Mouse (Mus musculus) left cerebral cortex, adult 9 months (tissue): Measurements from ENCODE around the gene Siglecf.
A peak's percentile ranks its signal among the peaks of the same experiment; 100 is the strongest.
"Not testable (repeated sequence)": the region's sequence is repeated elsewhere in the genome, so short reads cannot be mapped to it uniquely, and the experiment has no call there.

Experiments
- DNase-seq, 2 experiments: peaks; one replicate each; pipeline ENCODE4 v3.0.0; 2022; ENCODE audit warnings: low spot score in 2 of 2

Gene Siglecf

GRCm38 (mm10) chr7:43351154-43351553 lies at the start of gene Siglecf:
TSS of gene Siglecf (plus strand) at chr7:43351341.
- DNase-seq: no peak

- DNase-seq: no peak
Measured at GRCm38 (mm10) chr7:43305235-43305634, 45.9 kb upstream of the Siglecf start.

- DNase-seq: no peak
Measured at GRCm38 (mm10) chr7:43309069-43309468, 42.1 kb upstream of the Siglecf start.

DNA sequence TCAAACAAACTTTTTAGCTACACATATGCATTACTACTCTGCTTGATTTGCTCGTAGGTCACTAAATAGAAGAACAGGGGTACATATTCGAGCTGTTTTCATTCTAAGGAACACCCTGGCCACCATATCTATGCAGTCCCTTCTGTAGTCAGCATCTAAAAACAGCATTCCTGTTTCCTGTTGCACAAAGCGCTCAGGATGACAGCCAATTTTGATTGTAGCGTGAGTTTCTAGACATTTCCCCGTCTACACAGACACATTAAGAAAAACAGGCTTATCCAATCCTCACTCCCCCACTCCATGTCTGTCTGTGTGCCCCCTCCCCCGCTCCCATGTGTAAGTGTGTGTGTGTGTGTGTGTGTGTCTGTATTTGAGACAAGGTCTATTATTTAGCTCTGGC lies 39.5 kb upstream of the Siglecf start:
- peak in 1 of 2 experiments; percentile 7 for DNase-seq

DNA sequence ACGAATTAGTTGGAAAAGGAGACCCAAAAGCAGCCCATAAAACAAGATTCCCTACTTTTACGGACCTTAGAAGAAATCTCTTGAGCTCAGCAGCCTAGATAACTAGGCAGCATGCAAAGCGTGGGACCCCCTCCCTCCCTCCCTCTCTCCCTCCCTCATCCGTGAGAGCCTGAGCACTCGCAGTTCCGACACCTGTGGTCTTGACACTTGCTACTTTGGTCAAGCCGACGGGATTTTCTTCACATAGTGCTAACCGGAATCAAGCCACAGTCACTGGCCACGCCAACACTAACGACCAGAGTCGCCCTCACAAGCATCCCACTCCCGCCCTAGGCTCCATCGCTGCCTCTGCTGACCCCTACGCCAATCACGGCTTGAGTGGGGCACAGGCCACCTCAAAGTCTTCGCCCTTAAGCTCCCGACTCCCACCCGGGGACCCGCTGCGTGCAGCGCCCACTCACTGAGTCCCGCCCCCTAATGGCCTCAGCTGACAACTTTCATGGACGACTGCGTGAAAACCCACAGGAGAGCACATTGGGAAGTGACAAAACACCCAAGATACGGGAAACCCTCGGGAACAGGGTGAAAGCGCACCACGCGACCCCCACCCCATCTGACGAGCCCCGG lies 38.6 kb upstream of the Siglecf start:
- no peak for DNase-seq

GRCm38 (mm10) chr7:43313013-43313428 lies 38.1 kb upstream of the Siglecf start, which contains the start of gene Zfp715:
TSS of gene Zfp715 (minus strand) at chr7:43313294.
- DNase-seq: peak; percentile 94 to 96

GRCm38 (mm10) chr7:43326223-43326780 lies 24.8 kb upstream of the Siglecf start:
- no peak for DNase-seq

GRCm38 (mm10) chr7:43328101-43328500 lies 23.0 kb upstream of the Siglecf start:
- DNase-seq: no peak

DNA sequence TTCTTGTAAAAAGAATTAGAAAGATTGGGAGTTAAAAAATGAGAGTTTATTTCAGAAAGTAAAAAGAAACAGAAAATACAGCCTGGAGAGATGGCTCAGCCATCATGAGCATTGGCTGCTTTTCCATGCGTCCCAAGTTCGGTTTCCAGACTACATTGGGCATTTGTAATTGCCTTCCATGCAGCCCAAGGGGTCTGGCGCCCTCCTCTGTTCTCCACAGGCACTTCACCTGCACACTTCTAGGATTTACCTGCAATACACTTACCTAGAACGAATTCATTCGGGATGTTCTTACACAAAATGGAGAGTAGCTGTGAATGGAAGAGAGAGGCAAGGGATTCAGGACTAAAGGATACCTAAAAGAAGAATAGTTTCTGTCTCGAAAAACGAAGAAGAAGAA lies 17.9 kb upstream of the Siglecf start:
- peak in 1 of 2 experiments; percentile 23 for DNase-seq

DNA sequence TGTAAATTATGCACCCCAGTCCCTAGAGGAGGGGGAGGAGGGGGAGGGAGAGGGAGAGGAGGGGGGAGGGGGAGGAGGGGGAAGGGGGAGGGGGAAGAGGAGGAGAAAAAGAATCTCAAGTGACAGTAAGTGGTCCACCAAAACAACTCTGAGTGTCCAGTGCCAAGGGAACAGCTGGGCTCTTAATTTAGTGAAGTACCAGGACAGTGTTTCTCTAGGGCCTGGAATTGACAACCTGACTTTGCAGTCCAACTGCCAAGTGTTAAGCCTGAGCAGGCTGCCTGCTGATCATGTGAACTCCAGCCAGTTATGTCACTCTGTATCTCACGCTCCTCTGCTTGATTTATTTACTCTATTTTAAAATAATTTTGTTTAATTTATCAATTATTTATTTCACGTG lies 17.2 kb upstream of the Siglecf start:
- DNase-seq: no peak

DNA sequence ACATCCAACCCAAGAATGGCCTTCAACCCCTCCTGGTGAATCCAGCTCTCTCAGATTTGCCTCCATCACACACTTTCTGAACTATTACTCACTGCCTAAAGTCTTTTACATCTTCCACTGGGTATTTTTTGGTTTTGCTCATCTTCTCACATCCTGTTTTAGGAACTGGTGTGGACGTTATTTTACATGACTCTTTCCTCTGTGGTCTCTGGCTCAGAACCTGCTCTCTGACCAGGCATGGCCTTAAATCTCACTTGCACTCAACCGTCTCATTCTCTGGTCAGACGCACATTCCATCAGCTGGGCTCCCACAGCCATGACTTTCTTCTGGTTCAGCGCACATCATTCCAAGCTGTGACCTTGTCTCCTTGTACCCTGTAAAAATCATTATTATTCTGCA lies 10.4 kb upstream of the Siglecf start:
- DNase-seq: no peak

DNA sequence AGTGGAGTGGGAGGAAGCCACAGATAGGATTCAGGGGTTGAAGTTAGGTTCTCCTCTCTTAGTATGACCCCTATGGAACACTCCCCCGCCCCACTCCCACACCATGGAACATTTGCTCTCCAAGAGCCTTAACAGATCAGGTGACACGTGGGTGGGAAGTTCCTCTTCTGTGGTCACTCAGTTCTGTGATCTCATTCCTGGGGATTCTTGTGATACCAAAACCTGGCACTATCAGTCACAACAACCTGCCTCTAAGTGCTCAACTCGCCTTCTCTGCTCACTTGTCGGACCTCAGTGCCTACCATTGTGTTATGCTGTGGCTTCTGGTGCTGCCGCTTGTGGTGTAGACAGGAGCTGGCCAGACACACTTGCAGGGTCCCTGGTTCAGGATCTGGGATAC lies 8.0 kb upstream of the Siglecf start:
- DNase-seq: no peak

DNA sequence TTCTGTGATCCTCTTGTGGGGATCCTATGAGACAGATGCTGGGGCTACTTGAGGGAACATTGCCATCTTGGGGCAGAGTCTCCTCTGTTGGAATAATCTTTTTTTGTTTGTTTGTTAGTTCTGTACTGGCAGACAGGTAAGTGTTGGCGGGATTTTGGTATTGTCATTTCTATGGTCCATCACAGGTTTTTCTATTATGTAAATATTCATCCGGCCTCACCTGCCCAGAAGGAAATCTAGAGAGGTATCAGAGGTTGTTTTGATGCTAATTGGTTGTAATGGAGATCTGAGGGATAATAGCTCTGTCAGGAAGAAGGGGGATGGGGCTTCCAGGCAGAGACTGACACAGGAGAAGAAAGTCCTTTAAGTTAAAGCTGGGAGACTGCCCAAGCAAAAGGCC lies 7.1 kb upstream of the Siglecf start:
- DNase-seq: no peak

DNA sequence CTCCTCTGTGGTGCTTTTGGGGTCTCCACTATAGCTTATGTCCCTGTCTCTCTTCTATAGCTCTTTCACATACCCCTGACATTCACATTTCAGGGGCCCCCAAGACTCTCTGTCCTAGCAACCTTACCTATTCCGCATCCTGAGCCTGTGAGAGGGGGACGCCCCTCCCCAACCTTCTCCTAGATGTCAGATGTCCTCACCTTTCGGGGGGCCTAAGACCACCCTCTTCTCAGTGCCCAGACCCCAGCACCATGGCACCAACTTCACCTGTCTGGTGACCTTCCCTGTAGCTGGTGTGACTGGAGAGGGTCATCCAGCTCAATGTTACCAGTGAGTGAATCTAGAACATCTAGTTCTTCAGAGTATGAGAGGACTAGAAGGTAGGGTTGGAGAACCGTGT lies 6.7 kb upstream of the Siglecf start:
- no peak for DNase-seq

- no peak for DNase-seq
Measured at GRCm38 (mm10) chr7:43346148-43346547, 5.0 kb upstream of the Siglecf start.

DNA sequence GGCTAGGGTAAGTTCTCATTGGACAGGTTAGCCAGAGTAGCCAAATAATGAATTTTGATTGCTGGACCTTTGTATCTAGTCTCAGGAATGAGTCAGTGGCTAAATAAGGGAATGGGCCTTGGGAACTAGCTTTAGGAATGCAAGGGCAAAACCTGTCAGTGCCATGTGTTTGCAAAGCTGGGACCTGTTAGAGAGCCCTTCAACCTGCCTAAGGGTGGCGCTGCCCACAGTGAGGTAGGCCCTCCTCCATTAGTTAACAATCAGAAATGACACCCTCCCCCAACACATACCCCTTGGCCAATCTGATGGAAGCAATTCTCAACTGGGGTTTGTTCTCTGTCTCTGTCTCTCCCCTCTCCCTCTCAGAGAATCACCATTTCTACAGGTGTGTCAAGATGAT lies 4.6 kb upstream of the Siglecf start:
- no peak for DNase-seq

GRCm38 (mm10) chr7:43349623-43350022 lies 1.5 kb upstream of the Siglecf start:
- DNase-seq: not testable (repeated sequence)

DNA sequence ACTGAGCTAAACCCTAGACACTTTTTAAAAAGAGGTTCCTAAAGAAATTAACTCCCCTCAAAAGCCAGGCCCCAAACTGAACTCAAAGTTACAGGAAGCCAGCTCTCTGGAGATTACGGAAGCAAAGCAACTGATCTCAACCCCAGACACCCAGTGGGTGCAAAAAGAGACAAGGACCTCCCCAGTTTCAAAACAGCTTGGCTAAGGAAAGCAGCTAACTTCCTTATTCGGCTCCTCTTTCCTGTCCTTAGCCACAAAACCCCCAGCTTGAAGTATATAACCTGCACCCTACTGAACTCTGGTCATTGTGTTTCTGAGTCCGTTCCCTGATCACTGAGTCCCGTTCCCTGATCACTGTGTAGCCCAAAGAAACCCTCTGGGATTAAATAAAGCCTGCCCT lies 2.0 kb downstream of the Siglecf start:
- DNase-seq: peak; percentile 7 to 11

- DNase-seq: no peak
Measured at GRCm38 (mm10) chr7:43353758-43354157, 2.6 kb downstream of the Siglecf start.

DNA sequence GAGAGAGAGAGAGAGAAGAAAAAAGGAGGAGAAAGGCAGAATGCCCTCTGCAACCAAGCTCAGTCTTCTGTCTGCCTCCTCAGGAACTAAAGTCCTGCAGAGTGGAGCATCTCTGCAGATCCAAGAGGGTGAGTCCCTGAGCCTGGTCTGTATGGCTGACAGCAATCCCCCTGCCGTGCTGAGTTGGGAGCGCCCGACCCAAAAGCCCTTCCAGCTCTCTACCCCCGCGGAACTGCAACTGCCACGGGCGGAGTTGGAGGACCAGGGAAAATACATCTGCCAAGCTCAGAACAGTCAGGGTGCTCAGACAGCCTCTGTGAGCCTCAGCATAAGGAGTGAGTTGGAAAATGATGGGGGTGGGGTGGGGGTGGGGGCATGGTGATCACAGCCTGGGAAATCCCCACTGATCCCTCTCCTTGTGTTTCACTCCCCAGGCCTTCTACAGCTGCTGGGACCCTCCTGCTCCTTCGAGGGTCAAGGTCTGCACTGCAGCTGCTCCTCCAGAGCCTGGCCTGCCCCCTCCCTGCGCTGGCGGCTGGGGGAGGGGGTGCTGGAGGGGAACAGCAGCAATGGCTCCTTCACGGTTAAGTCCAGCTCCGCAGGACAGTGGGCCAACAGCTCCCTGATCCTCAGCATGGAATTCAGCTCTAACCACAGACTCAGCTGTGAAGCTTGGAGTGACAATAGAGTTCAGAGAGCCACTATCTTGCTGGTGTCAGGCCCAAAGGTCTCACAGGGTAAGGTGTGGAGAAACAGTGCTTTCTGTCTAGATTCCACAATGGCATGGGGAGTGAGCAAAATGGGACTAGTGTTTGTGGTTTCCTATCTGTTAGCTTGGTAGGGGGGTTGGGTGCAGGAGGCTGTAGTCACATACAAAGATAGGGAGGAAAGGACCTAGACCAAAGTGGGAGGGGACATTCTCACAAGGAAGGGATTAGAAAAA lies 4.0 kb downstream of the Siglecf start:
- no peak for DNase-seq

DNA sequence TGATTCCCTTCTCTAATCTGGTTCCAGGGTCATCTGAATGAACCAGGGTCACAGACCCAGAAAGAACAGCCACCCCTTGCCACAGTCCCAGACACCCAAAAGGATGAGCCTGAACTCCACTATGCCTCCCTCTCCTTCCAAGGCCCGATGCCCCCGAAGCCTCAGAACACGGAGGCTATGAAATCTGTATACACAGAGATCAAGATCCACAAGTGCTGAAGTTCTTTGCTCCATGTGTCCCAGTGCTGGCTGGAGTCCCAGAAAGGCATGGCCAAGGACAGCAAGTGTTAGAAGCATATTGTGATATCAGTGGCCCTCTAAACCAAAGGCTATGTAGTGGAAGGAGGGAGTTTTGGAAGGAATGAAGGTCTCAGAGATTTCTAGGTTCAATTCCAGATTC lies 7.4 kb downstream of the Siglecf start:
- DNase-seq: no peak

- no peak for DNase-seq
Measured at GRCm38 (mm10) chr7:43361442-43361841, 10.3 kb downstream of the Siglecf start.

DNA sequence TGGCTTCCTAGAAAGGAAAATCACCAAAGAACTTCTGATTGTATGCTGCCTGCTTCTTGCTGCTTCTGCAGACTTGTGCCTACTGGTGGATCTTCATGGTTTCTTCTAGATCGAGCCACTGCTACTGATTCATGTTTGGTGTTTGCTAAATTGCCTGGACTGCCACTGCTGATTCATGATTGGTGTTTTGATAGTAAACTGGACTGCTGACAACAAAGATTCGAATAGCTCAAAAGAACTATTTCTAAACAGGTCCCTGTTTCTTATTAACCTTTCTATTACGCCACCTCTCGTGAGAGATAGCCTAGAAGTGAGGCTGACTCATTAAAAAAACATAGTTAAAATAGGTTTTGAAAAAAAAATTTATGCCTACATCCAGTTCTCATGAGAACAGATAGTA lies 10.9 kb downstream of the Siglecf start:
- no peak for DNase-seq
